Mouse (Mus musculus) MEL (cell line): Measurements from ENCODE around the gene Rab30.
"Not testable (repeated sequence)": the region's sequence is repeated elsewhere in the genome, so short reads cannot be mapped to it uniquely, and the experiment has no call there.

Source experiments
- ELF1 ChIP-seq: IDR thresholded peaks from 2 replicates; pipeline ENCODE4 v1.6.1; 2014; ENCODE audit warnings: low read depth, mild to moderate bottlenecking, inconsistent platforms, low read length, improper control_type of control experiment, moderate library complexity
- EP300 ChIP-seq, 2 experiments: IDR thresholded peaks; 2 replicates each; pipeline ENCODE4 v1.6.1; 2011; ENCODE audit warnings: improper control_type of control experiment in 2 of 2, low read length in 2 of 2, low read depth in 1 of 2, mild to moderate bottlenecking in 1 of 2
- GATA1 ChIP-seq: IDR thresholded peaks from 2 replicates; pipeline ENCODE4 v1.6.1; 2011; ENCODE audit warnings: low read depth, low read length, improper control_type of control experiment
- MAX ChIP-seq: IDR thresholded peaks from 2 replicates; pipeline ENCODE4 v1.6.1; 2011; ENCODE audit warnings: low read length, improper control_type of control experiment
- MXI1 ChIP-seq: IDR thresholded peaks from 2 replicates; pipeline ENCODE4 v1.6.1; 2011; ENCODE audit warnings: mild to moderate bottlenecking, low read depth, low read length, improper control_type of control experiment
- POLR2A ChIP-seq, 2 experiments: IDR thresholded peaks; 2 replicates each; pipeline ENCODE4 v1.6.1; 2011 to 2012; ENCODE audit warnings: low read length in 2 of 2, mild to moderate bottlenecking in 2 of 2, control low read depth in 1 of 2, improper control_type of control experiment in 1 of 2, low read depth in 1 of 2, moderate library complexity in 1 of 2; ENCODE audit not compliant: control insufficient read depth in 1 of 2, insufficient read depth in 1 of 2, poor library complexity in 1 of 2
- TBP ChIP-seq: IDR thresholded peaks from 2 replicates; pipeline ENCODE4 v1.8.0; 2011; ENCODE audit warnings: low read depth, low read length, improper control_type of control experiment
- USF1 ChIP-seq: IDR thresholded peaks from 2 replicates; pipeline ENCODE4 v1.6.1; 2014; ENCODE audit warnings: low read depth, mild to moderate bottlenecking, inconsistent platforms, low read length, improper control_type of control experiment, moderate library complexity

DNA sequence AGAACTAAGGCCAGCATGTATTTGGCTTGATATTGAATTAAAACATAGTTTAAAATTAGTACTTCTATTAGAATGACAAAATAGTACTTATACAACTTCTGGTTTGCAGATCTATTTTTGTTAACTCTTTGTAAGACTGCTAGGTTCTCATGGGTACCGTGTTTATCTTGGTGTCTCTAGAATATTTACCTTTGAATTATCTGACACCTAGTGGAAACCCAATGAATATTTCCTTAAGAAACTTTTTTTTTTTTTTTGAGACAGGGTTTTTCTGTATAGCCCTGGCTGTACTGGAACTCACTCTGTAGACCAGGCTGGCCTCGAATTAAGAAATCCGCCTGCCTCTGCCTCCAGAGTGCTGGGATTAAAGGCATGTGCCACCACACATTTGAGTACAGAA lies 11.8 kb upstream of the Rab30 start:
- not testable (repeated sequence) for TF ChIP-seq ELF1; GATA1; MAX; TBP; POLR2A (IDR thresholded peaks at IDR 0.05; ENCODE audit: control insufficient read depth in 1 of 2, insufficient read depth in 1 of 2, low read depth in 1 of 2, low read length in 2 of 2, poor library complexity in 1 of 2); USF1; EP300 (IDR thresholded peaks at IDR 0.05; ENCODE audit: low read depth in 1 of 2, low read length in 2 of 2); MXI1
